Mouse (Mus musculus) MEL (cell line): ENCODE results near the gene Olfr1390.

Source experiments
- CTCF ChIP-seq, 3 experiments: IDR thresholded peaks in 2 of 3; conservative IDR thresholded peaks in 1 of 3; 2 replicates each; pipeline ENCODE4 v1.5.1; 2011 to 2012; ENCODE audit warnings: low read length in 3 of 3, low read depth in 2 of 3, mild to moderate bottlenecking in 2 of 3, improper control_type of control experiment in 1 of 3, inconsistent platforms in 1 of 3, mixed read lengths in 1 of 3, moderate library complexity in 1 of 3; ENCODE audit not compliant: control insufficient read depth in 1 of 3, insufficient read depth in 1 of 3, poor library complexity in 1 of 3, severe bottlenecking in 1 of 3
- EP300 ChIP-seq, 2 experiments: IDR thresholded peaks; 2 replicates each; pipeline ENCODE4 v1.6.1; 2011; ENCODE audit warnings: improper control_type of control experiment in 2 of 2, low read length in 2 of 2, low read depth in 1 of 2, mild to moderate bottlenecking in 1 of 2
- MAZ ChIP-seq: IDR thresholded peaks from 2 replicates; pipeline ENCODE4 v1.6.1; 2012; ENCODE audit warnings: low read depth, mild to moderate bottlenecking, inconsistent platforms, low read length, improper control_type of control experiment
- POLR2A ChIP-seq, 2 experiments: IDR thresholded peaks; 2 replicates each; pipeline ENCODE4 v1.6.1; 2011 to 2012; ENCODE audit warnings: low read length in 2 of 2, mild to moderate bottlenecking in 2 of 2, control low read depth in 1 of 2, improper control_type of control experiment in 1 of 2, low read depth in 1 of 2, moderate library complexity in 1 of 2; ENCODE audit not compliant: control insufficient read depth in 1 of 2, insufficient read depth in 1 of 2, poor library complexity in 1 of 2
- TBP ChIP-seq: IDR thresholded peaks from 2 replicates; pipeline ENCODE4 v1.8.0; 2011; ENCODE audit warnings: low read depth, low read length, improper control_type of control experiment
- UBTF ChIP-seq: IDR thresholded peaks from 2 replicates; pipeline ENCODE4 v1.6.1; 2012; ENCODE audit warnings: low read depth, mild to moderate bottlenecking, inconsistent platforms, low read length, improper control_type of control experiment, moderate library complexity, borderline replicate concordance; ENCODE audit not compliant: insufficient read depth
- USF1 ChIP-seq: IDR thresholded peaks from 2 replicates; pipeline ENCODE4 v1.6.1; 2014; ENCODE audit warnings: low read depth, mild to moderate bottlenecking, inconsistent platforms, low read length, improper control_type of control experiment, moderate library complexity

DNA sequence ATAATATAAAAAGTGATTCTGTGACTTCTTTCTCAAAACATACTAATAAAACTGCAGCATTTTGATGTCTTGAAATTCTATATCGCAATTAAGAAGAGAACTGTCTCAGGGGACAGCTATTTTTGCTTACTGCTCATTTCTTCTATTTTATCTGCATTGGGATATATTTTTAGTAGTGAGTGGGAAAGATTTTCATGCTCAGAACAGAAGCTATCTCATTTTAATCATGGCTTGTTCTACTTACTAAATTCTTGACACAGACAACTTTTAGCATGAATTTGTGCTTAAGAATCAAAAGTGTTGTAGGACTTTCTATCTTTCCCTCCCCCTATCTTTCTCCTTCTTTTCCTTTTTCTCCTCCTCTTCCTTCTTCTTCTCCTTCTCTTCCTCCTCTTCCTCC is 5.3 kb upstream of the Olfr1390 start:
- TF ChIP-seq CTCF (IDR thresholded peaks at IDR 0.05 in 2 of 3, conservative IDR thresholded peaks at IDR 0.05 in 1 of 3; ENCODE audit: control insufficient read depth in 1 of 3, insufficient read depth in 1 of 3, low read depth in 2 of 3, low read length in 3 of 3, poor library complexity in 1 of 3, severe bottlenecking in 1 of 3) = no peak
- TF ChIP-seq TBP = no peak
- TF ChIP-seq USF1 = no peak
- no peak for TF ChIP-seq POLR2A (IDR thresholded peaks at IDR 0.05; ENCODE audit: control insufficient read depth in 1 of 2, insufficient read depth in 1 of 2, low read depth in 1 of 2, low read length in 2 of 2, poor library complexity in 1 of 2)
- no peak for TF ChIP-seq MAZ
- TF ChIP-seq UBTF = no peak
- no peak for TF ChIP-seq EP300 (IDR thresholded peaks at IDR 0.05; ENCODE audit: low read depth in 1 of 2, low read length in 2 of 2)
